9 mouse cellular contexts compared by ENCODE assay signal in the genomic region with DNA sequence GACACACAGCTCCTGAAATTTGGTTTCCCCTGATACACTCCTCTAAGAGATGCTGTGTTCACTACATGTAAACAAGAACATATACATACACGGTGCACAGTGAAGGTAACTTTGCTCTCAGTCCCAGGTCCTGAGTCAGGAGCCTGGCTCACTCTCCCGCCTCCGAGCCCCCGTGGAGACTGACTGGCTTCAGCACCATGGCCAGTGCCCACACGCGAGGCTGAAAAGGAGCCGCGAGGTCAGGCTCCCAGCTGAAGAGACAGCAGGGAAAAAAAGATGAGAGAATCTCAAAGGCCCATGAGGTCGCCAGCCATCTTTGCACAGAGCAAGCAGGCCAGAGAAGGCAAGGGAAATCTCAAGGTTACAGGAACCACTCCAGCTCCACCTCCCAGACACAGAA. TPM values are rescaled to one million over a fixed set of nuclear protein-coding genes. Genes with fewer than 3 reads are reported as not detected.
DNase-seq lines count a peak whose midpoint lies in the region; ATAC-seq and TF ChIP-seq lines count a peak whose summit lies in the region.
"Had no signal": no experiment of that assay in that cellular context is flagged by ENCODE, and none has a peak within 500 bp of the region (broad histone marks: within the 10 kb centered on the region; RNA-seq: fewer than 3 reads in every experiment).

No protein-coding gene starts in this region.

- H3K9ac ChIP-seq in forebrain, embryonic 13.5 days: no peak overlapping the region
- H3K9ac ChIP-seq in midbrain, postnatal 0 days (replicated peaks; ENCODE audit: low read length, poor library complexity, severe bottlenecking): no peak overlapping the region
- H3K9ac ChIP-seq in embryonic facial prominence, embryonic 11.5 days (replicated peaks; ENCODE audit: low read length): no peak overlapping the region
- H3K9ac ChIP-seq: hindbrain, embryonic 15.5 days had no signal

- no peak overlapping the region for H3K4me2 ChIP-seq in forebrain, embryonic 13.5 days
- H3K4me2 ChIP-seq in midbrain, postnatal 0 days (ENCODE audit: low read depth, low read length, poor library complexity, severe bottlenecking): no peak overlapping the region
- no peak overlapping the region for H3K4me2 ChIP-seq in embryonic facial prominence, embryonic 11.5 days (ENCODE audit: low read depth, low read length)
- H3K4me2 ChIP-seq: hindbrain, embryonic 15.5 days had no signal

- ATAC-seq in forebrain, embryonic 13.5 days: no peak
- ATAC-seq in midbrain, postnatal 0 days (ENCODE audit: low FRiP score): no peak
- no peak for ATAC-seq in embryonic facial prominence, embryonic 11.5 days (replicated peaks; ENCODE audit: insufficient number of reproducible peaks, low FRiP score, low TSS enrichment, low read depth)

- no peaks in the 10 kb centered on the region for H3K9me3 ChIP-seq in forebrain, embryonic 10.5 days
- no peaks in the 10 kb centered on the region for H3K9me3 ChIP-seq in forebrain, embryonic 13.5 days (replicated peaks)
- no peaks in the 10 kb centered on the region for H3K9me3 ChIP-seq in midbrain, embryonic 10.5 days (replicated peaks)
- no peaks in the 10 kb centered on the region for H3K9me3 ChIP-seq in midbrain, postnatal 0 days (ENCODE audit: low read length)
- no peaks in the 10 kb centered on the region for H3K9me3 ChIP-seq in embryonic facial prominence, embryonic 11.5 days (replicated peaks; ENCODE audit: control insufficient read depth, low read length)
- H3K9me3 ChIP-seq: hindbrain, embryonic 15.5 days had no signal

- H3K27ac ChIP-seq in forebrain, embryonic 10.5 days: no peak overlapping the region
- H3K27ac ChIP-seq in forebrain, embryonic 13.5 days: no peak overlapping the region
- no peak overlapping the region for H3K27ac ChIP-seq in midbrain, embryonic 10.5 days (replicated peaks)
- H3K27ac ChIP-seq in midbrain, postnatal 0 days (ENCODE audit: low read depth, low read length): no peak overlapping the region
- no peak overlapping the region for H3K27ac ChIP-seq in embryonic facial prominence, embryonic 11.5 days (replicated peaks; ENCODE audit: low read depth, low read length)
- H3K27ac ChIP-seq: hindbrain, embryonic 15.5 days had no signal

- DNase-seq in forebrain, embryonic 10.5 days (ENCODE audit: extremely low spot score, low spot score): peak; percentile 56
- peak; percentile 51 for DNase-seq in midbrain, embryonic 10.5 days (ENCODE audit: low spot score)
- DNase-seq in midbrain, postnatal 0 days (ENCODE audit: low spot score): no peak
- peak; percentile 81 for DNase-seq in embryonic facial prominence, embryonic 11.5 days (ENCODE audit: low spot score)
- DNase-seq in ovary, postnatal 14 days (ENCODE audit: low spot score): peak; percentile 49
- DNase-seq in adipocyte (ENCODE audit: low spot score): no peak
- no peak for DNase-seq in layer of hippocampus, adult 11-12 months (ENCODE audit: low spot score)

- peaks cover 32% of the 10 kb centered on the region for H3K27me3 ChIP-seq in forebrain, embryonic 10.5 days (ENCODE audit: poor library complexity, severe bottlenecking)
- H3K27me3 ChIP-seq in forebrain, embryonic 13.5 days: peaks cover 6% of the 10 kb centered on the region; the same call in 1 of the 2 replicates
- peaks cover 25% of the 10 kb centered on the region for H3K27me3 ChIP-seq in midbrain, embryonic 10.5 days (ENCODE audit: low read depth, poor library complexity, severe bottlenecking)
- no peaks in the 10 kb centered on the region for H3K27me3 ChIP-seq in midbrain, postnatal 0 days (ENCODE audit: insufficient read depth, low read length)
- H3K27me3 ChIP-seq in embryonic facial prominence, embryonic 11.5 days (ENCODE audit: control insufficient read depth, insufficient read depth, low read length): no peaks in the 10 kb centered on the region

- 8% methylated on average over 9 of the region's 9 CpGs for WGBS in forebrain, embryonic 10.5 days
- WGBS in forebrain, embryonic 13.5 days: 6% methylated on average over 9 of the region's 9 CpGs
- 9% methylated on average over 9 of the region's 9 CpGs for WGBS in midbrain, embryonic 10.5 days
- WGBS in midbrain, postnatal 0 days: 17% methylated on average over 9 of the region's 9 CpGs
- WGBS in embryonic facial prominence, embryonic 11.5 days: 3% methylated on average over 9 of the region's 9 CpGs

- H3K4me3 ChIP-seq in forebrain, embryonic 10.5 days: no peak overlapping the region
- H3K4me3 ChIP-seq in forebrain, embryonic 13.5 days: no peak overlapping the region
- no peak overlapping the region for H3K4me3 ChIP-seq in midbrain, embryonic 10.5 days
- H3K4me3 ChIP-seq in midbrain, postnatal 0 days (ENCODE audit: low read depth, low read length): no peak overlapping the region
- H3K4me3 ChIP-seq in embryonic facial prominence, embryonic 11.5 days (ENCODE audit: low read depth, low read length): no peak overlapping the region
- H3K4me3 ChIP-seq: hindbrain, embryonic 15.5 days had no signal

- no peaks in the 10 kb centered on the region for H3K4me1 ChIP-seq in forebrain, embryonic 10.5 days
- no peaks in the 10 kb centered on the region for H3K4me1 ChIP-seq in forebrain, embryonic 13.5 days
- H3K4me1 ChIP-seq in midbrain, embryonic 10.5 days: 0 out of 2 replicates have a peak, but pooled peaks cover 3% of the 10 kb centered on the region
- H3K4me1 ChIP-seq in midbrain, postnatal 0 days (ENCODE audit: insufficient read depth, low read length): no peaks in the 10 kb centered on the region; the same call in 1 of the 2 replicates
- no peaks in the 10 kb centered on the region for H3K4me1 ChIP-seq in embryonic facial prominence, embryonic 11.5 days (ENCODE audit: control insufficient read depth, insufficient read depth, low read length)
- H3K4me1 ChIP-seq: hindbrain, embryonic 15.5 days had no signal

- H3K36me3 ChIP-seq in forebrain, embryonic 10.5 days (replicated peaks): no peaks in the 10 kb centered on the region
- no peaks in the 10 kb centered on the region for H3K36me3 ChIP-seq in forebrain, embryonic 13.5 days (ENCODE audit: poor library complexity, severe bottlenecking)
- H3K36me3 ChIP-seq in midbrain, embryonic 10.5 days: no peaks in the 10 kb centered on the region
- H3K36me3 ChIP-seq in midbrain, postnatal 0 days (ENCODE audit: insufficient read depth, low read length): no peaks in the 10 kb centered on the region
- no peaks in the 10 kb centered on the region for H3K36me3 ChIP-seq in embryonic facial prominence, embryonic 11.5 days (replicated peaks; ENCODE audit: control insufficient read depth, insufficient read depth, low read depth, low read length)
- H3K36me3 ChIP-seq: hindbrain, embryonic 15.5 days had no signal

- no peak for TF ChIP-seq CTCF in midbrain, postnatal 0 days (IDR thresholded peaks at IDR 0.05)

RNA-seq across cellular contexts. Expression of a gene that starts 22.7 kb away (rescaled TPM):
- polyA plus RNA-seq in forebrain, embryonic 10.5 days (2016; fragmentation: Nextera tagmentation; extraction: Ambion mirVana): 0.31 and 0.61 TPM in 2 replicates
- 0.84 and 1.0 TPM in 2 replicates for polyA plus RNA-seq in forebrain, embryonic 13.5 days (2015; fragmentation: Nextera tagmentation; extraction: Ambion mirVana)
- 0.73 and 1.9 TPM in 2 replicates for polyA plus RNA-seq in midbrain, embryonic 10.5 days (2016; fragmentation: Nextera tagmentation; extraction: Ambion mirVana)
- total RNA-seq in midbrain, postnatal 0 days (2014; rRNA removed): not detected in 2 replicates
- 0.19 TPM in 1 of 2 replicates, not detected in the other for polyA plus RNA-seq in midbrain, postnatal 0 days (2015; fragmentation: Nextera tagmentation; extraction: Ambion mirVana)
- not detected in 2 replicates for polyA plus RNA-seq in embryonic facial prominence, embryonic 11.5 days (2014; fragmentation: Nextera tagmentation; extraction: Ambion mirVana)

RNA-seq across cellular contexts. Expression of a gene that starts 23.3 kb away (rescaled TPM):
- 2.7 and 3.0 TPM in 2 replicates for polyA plus RNA-seq in forebrain, embryonic 10.5 days (2016; fragmentation: Nextera tagmentation; extraction: Ambion mirVana)
- polyA plus RNA-seq in forebrain, embryonic 13.5 days (2015; fragmentation: Nextera tagmentation; extraction: Ambion mirVana): 12.0 and 13.2 TPM in 2 replicates
- 13.8 and 18.2 TPM in 2 replicates for polyA plus RNA-seq in midbrain, embryonic 10.5 days (2016; fragmentation: Nextera tagmentation; extraction: Ambion mirVana)
- 17.7 and 19.8 TPM in 2 replicates for total RNA-seq in midbrain, postnatal 0 days (2014; rRNA removed)
- 11.4 and 11.5 TPM in 2 replicates for polyA plus RNA-seq in midbrain, postnatal 0 days (2015; fragmentation: Nextera tagmentation; extraction: Ambion mirVana)
- 2.1 and 3.4 TPM in 2 replicates for polyA plus RNA-seq in embryonic facial prominence, embryonic 11.5 days (2014; fragmentation: Nextera tagmentation; extraction: Ambion mirVana)

Comparison
In these comparisons a context has a peak if more than half of its experiments do, and no peak if none do; other contexts are left out.
1. DNase-seq: peak in forebrain, embryonic 10.5 days (single experiment), midbrain, embryonic 10.5 days (single experiment), embryonic facial prominence, embryonic 11.5 days (single experiment) and ovary, postnatal 14 days (single experiment); none in midbrain, postnatal 0 days (single experiment), adipocyte (single experiment) and layer of hippocampus, adult 11-12 months (single experiment).